Mouse (Mus musculus): ENCODE measurements around the gene Pagr1a. TPM values are rescaled to one million over a fixed set of nuclear protein-coding genes. Genes with fewer than 3 reads are reported as not detected.
A peak's percentile ranks its signal among the peaks of the same experiment; 100 is the strongest.

The Pagr1a gene
- total and polyA plus RNA-seq, 3 experiments: 60.2 to 85.9 TPM; not detected in 1

DNA sequence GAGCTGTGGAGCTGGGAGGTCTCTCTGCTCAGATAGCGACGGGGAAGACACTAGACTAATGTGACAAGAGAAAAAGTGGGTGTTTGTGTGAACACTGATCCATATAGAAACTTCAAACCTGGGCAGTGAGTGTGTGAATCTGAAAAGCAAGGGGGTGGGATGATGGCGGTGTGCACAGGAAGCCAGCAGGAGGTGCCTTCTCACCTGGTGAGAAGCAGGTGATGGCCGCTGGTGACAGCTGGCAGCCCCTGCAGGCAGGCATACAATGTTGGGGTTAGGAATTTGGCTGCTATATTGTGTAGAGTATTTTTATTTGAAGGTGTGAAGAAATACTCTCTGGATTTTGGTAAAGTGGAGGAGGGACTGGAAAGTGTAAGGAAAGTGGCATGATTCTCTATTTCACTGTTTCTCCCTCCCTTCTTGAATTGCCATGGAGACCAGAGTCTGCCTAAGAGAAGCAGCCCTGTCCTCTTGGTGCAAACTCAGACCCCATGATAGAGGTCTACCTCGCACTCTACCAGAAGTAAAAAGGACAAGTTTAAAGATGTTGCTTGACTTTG is 38.0 kb upstream of the Pagr1a start:
- Histone ChIP-seq H3K4me1 (ENCODE audit: control insufficient read depth in 1 of 2, insufficient read depth in 2 of 2, low read length in 2 of 2) (peaks cover 3 to 4% of the 10 kb centered on the region in 2 experiments; a peak in 1 of 4 replicates), H3K4me3 (ENCODE audit: control insufficient read depth in 1 of 2, insufficient read depth in 1 of 2, low read depth in 2 of 2, low read length in 2 of 2) (no peak overlapping the region), H3K27me3 (ENCODE audit: control insufficient read depth in 1 of 2, insufficient read depth in 2 of 2, low read length in 2 of 2) (no peaks in the 10 kb centered on the region), H3K27ac (ENCODE audit: control insufficient read depth, low read depth, low read length) (no peak overlapping the region), H3K9me3 (replicated peaks; ENCODE audit: insufficient read depth, low read length) (no peaks in the 10 kb centered on the region), H3K9ac (ENCODE audit: control insufficient read depth, low read depth, low read length, poor library complexity, severe bottlenecking) (no peak overlapping the region), H3K36me3 (ENCODE audit: control insufficient read depth in 1 of 2, insufficient read depth in 2 of 2, low read length in 2 of 2) (peaks cover 0 to 1% of the 10 kb centered on the region in 2 experiments; a peak in 1 of 4 replicates), H3K79me2 (ENCODE audit: control insufficient read depth, insufficient read depth, low read length, poor library complexity) (no peaks in the 10 kb centered on the region)
- DNase-seq (ENCODE audit: low read depth, low spot score): no peak
- TF ChIP-seq CHD1 (IDR thresholded peaks at IDR 0.05; ENCODE audit: low read depth, low read length) (no peak), ELF1 (IDR thresholded peaks at IDR 0.05; ENCODE audit: low read depth, low read length) (no peak), TBP (IDR thresholded peaks at IDR 0.05; ENCODE audit: low read depth, low read length) (no peak), USF1 (IDR thresholded peaks at IDR 0.05; ENCODE audit: low read depth, low read length) (no peak), MAFK (IDR thresholded peaks at IDR 0.05; ENCODE audit: borderline replicate concordance, low read depth, low read length) (no peak), RCOR1 (IDR thresholded peaks at IDR 0.05; ENCODE audit: low read depth, low read length) (no peak), ZMIZ1 (IDR thresholded peaks at IDR 0.05; ENCODE audit: low read depth, low read length) (no peak), ZC3H11A (IDR thresholded peaks at IDR 0.05; ENCODE audit: low read depth, low read length) (no peak), KAT2A (conservative IDR thresholded peaks at IDR 0.05; ENCODE audit: low read depth, low read length) (no peak), ETS1 (IDR thresholded peaks at IDR 0.05; ENCODE audit: low read depth, low read length) (no peak), NELFE (IDR thresholded peaks at IDR 0.05; ENCODE audit: low read depth, low read length) (no peak), MXI1 (IDR thresholded peaks at IDR 0.05; ENCODE audit: low read depth, low read length) (no peak), CTCF (IDR thresholded peaks at IDR 0.05 in 2 of 3, conservative IDR thresholded peaks at IDR 0.05 in 1 of 3; ENCODE audit: control insufficient read depth in 1 of 3, insufficient read depth in 1 of 3, low read depth in 2 of 3, low read length in 3 of 3, poor library complexity in 1 of 3, severe bottlenecking in 1 of 3) (no peak), HCFC1 (IDR thresholded peaks at IDR 0.05; ENCODE audit: low read depth, low read length) (no peak), EP300 (IDR thresholded peaks at IDR 0.05; ENCODE audit: low read depth in 1 of 2, low read length in 2 of 2) (no peak), CHD2 (IDR thresholded peaks at IDR 0.05; ENCODE audit: low read length) (no peak)

- peak within 1 kb of the TSS; percentile 77 to 95 for H3K4me3 ChIP-seq (ENCODE audit: control insufficient read depth in 1 of 2, insufficient read depth in 1 of 2, low read depth in 2 of 2, low read length in 2 of 2)
- peaks cover 2 to 18% of the 10 kb centered on the region in 2 experiments; a peak in 3 of 4 replicates for H3K4me1 ChIP-seq (ENCODE audit: control insufficient read depth in 1 of 2, insufficient read depth in 2 of 2, low read length in 2 of 2)
- peak; percentile 94 for DNase-seq (ENCODE audit: low read depth, low spot score)
- no peaks in the 10 kb centered on the region for H3K27me3 ChIP-seq (ENCODE audit: control insufficient read depth in 1 of 2, insufficient read depth in 2 of 2, low read length in 2 of 2)
- H3K36me3 ChIP-seq (ENCODE audit: control insufficient read depth in 1 of 2, insufficient read depth in 2 of 2, low read length in 2 of 2): peaks cover 0 to 16% of the 10 kb centered on the region in 2 experiments; a peak in 3 of 4 replicates
- H3K27ac ChIP-seq (ENCODE audit: control insufficient read depth, low read depth, low read length): peak within 1 kb of the TSS; percentile 81
- H3K79me2 ChIP-seq (ENCODE audit: control insufficient read depth, insufficient read depth, low read length, poor library complexity): peaks cover 31% of the 10 kb centered on the region
- H3K9ac ChIP-seq (ENCODE audit: control insufficient read depth, low read depth, low read length, poor library complexity, severe bottlenecking): peak within 1 kb of the TSS; percentile 92
- no peaks in the 10 kb centered on the region for H3K9me3 ChIP-seq (replicated peaks; ENCODE audit: insufficient read depth, low read length)
- TF ChIP-seq TAL1 (IDR thresholded peaks at IDR 0.05; ENCODE audit: low read length) (no peak), ELF1 (IDR thresholded peaks at IDR 0.05; ENCODE audit: low read depth, low read length) (peak; percentile 84), KAT2A (conservative IDR thresholded peaks at IDR 0.05; ENCODE audit: low read depth, low read length) (peak; percentile 50; the same call in 1 of the 2 replicates), MEF2A (IDR thresholded peaks at IDR 0.05; ENCODE audit: extremely low read depth, insufficient replicate concordance, low read depth, low read length, poor library complexity, severe bottlenecking) (no peak; the same call in 1 of the 2 replicates), EP300 (IDR thresholded peaks at IDR 0.05; ENCODE audit: low read depth in 1 of 2, low read length in 2 of 2) (peak; percentile 6 to 27; a peak in 1 of 4 replicates), SIN3A (IDR thresholded peaks at IDR 0.05; ENCODE audit: low read length) (peak; percentile 83), USF1 (IDR thresholded peaks at IDR 0.05; ENCODE audit: low read depth, low read length) (no peak), POLR2A (IDR thresholded peaks at IDR 0.05; ENCODE audit: control insufficient read depth in 1 of 2, insufficient read depth in 1 of 2, low read depth in 1 of 2, low read length in 2 of 2, poor library complexity in 1 of 2) (peak; percentile 85 to 87), ZKSCAN1 (IDR thresholded peaks at IDR 0.05; ENCODE audit: low read depth, low read length) (0 out of 2 replicates have a peak, but pooled peaks have one; percentile 5), HCFC1 (IDR thresholded peaks at IDR 0.05; ENCODE audit: low read depth, low read length) (peak; percentile 83), MAFK (IDR thresholded peaks at IDR 0.05; ENCODE audit: borderline replicate concordance, low read depth, low read length) (no peak), GATA1 (IDR thresholded peaks at IDR 0.05; ENCODE audit: low read depth, low read length) (no peak), POLR2AphosphoS2 (IDR thresholded peaks at IDR 0.05; ENCODE audit: low read length) (peak; percentile 96), GABPA (IDR thresholded peaks at IDR 0.05; ENCODE audit: low read depth, low read length) (no peak), MXI1 (IDR thresholded peaks at IDR 0.05; ENCODE audit: low read depth, low read length) (peak; percentile 74; the same call in 1 of the 2 replicates), ETS1 (IDR thresholded peaks at IDR 0.05; ENCODE audit: low read depth, low read length) (0 out of 2 replicates have a peak, but pooled peaks have one; percentile 29), ZNF384 (IDR thresholded peaks at IDR 0.05; ENCODE audit: low read depth, low read length) (no peak), UBTF (IDR thresholded peaks at IDR 0.05; ENCODE audit: borderline replicate concordance, insufficient read depth, low read depth, low read length) (0 out of 2 replicates have a peak, but pooled peaks have one; percentile 31), NRF1 (IDR thresholded peaks at IDR 0.05; ENCODE audit: insufficient read depth, low read depth, low read length, poor library complexity, severe bottlenecking) (no peak)
These were observed 24.9 kb upstream of the Pagr1a start, which contains the start of gene Kif22 for GRCm38 (mm10) chr7:127041851-127042672. Gene Kif22 (minus strand): TSS chr7:127042471.

All from MEL (cell line).